Mouse (Mus musculus): ENCODE results near the gene 4931406C07Rik. TPM values are rescaled to one million over a fixed set of nuclear protein-coding genes. Genes with fewer than 3 reads are reported as not detected.

4931406C07Rik gene
- polyA plus RNA-seq, 1 experiment: 11.6 TPM

GRCm38 (mm10) chr9:15233604-15234003 lies 72.6 kb downstream of the 4931406C07Rik start:
- H3K4me3 ChIP-seq: no peak overlapping the region
- no peak overlapping the region for H3K4me2 ChIP-seq (ENCODE audit: low read depth)
- H3ac ChIP-seq (ENCODE audit: control insufficient read depth, insufficient read length): no peak overlapping the region
- H3K27me3 ChIP-seq (ENCODE audit: control insufficient read depth, insufficient read depth, insufficient read length): no peaks in the 10 kb centered on the region
- no peaks in the 10 kb centered on the region for H3K79me2 ChIP-seq (ENCODE audit: control insufficient read depth, insufficient read depth)
- H3K36me3 ChIP-seq (ENCODE audit: control insufficient read depth, insufficient read depth): no peaks in the 10 kb centered on the region
- TF ChIP-seq CEBPB (IDR thresholded peaks at IDR 0.05; ENCODE audit: insufficient read depth, poor library complexity, severe bottlenecking): no peak
- no peak for TF ChIP-seq TCF12 (IDR thresholded peaks at IDR 0.05; ENCODE audit: insufficient read depth, poor library complexity, severe bottlenecking)
- TF ChIP-seq E2F4 (IDR thresholded peaks at IDR 0.05; ENCODE audit: insufficient read depth): no peak
- TF ChIP-seq MAX (IDR thresholded peaks at IDR 0.05; ENCODE audit: low read depth): no peak
- no peak for TF ChIP-seq REST (IDR thresholded peaks at IDR 0.05; ENCODE audit: insufficient read depth, insufficient read length)
- no peak for TF ChIP-seq POLR2A (IDR thresholded peaks at IDR 0.05; ENCODE audit: insufficient read length, low read depth)
- no peak for TF ChIP-seq SRF (IDR thresholded peaks at IDR 0.05; ENCODE audit: control insufficient read depth, insufficient read length, low read depth)
- TF ChIP-seq TCF3 (IDR thresholded peaks at IDR 0.05; ENCODE audit: insufficient read length, low read depth): no peak
- TF ChIP-seq MYOD1 (IDR thresholded peaks at IDR 0.05; ENCODE audit: control insufficient read depth in 1 of 3, insufficient read length in 2 of 3, low read depth in 2 of 3): no peak
- TF ChIP-seq POLR2AphosphoS2 (IDR thresholded peaks at IDR 0.05; ENCODE audit: insufficient read length, low read depth): no peak
- no peak for TF ChIP-seq USF1 (IDR thresholded peaks at IDR 0.05; ENCODE audit: low read depth)
- TF ChIP-seq MYOG (IDR thresholded peaks at IDR 0.05; ENCODE audit: control insufficient read depth in 1 of 3, insufficient read depth in 1 of 3, insufficient read length in 2 of 3, low read depth in 2 of 3): no peak

Other genes starting within 250 kb of the 4931406C07Rik start
- gene Hephl1, start 194.3 kb downstream of the 4931406C07Rik start, polyA plus RNA-seq (2012; fragmentation: generic; extraction: Trizol): 10.6 TPM
- gene Vstm5, start 67.4 kb downstream of the 4931406C07Rik start, polyA plus RNA-seq (2012; fragmentation: generic; extraction: Trizol): not detected
- gene Med17, start 26.5 kb downstream of the 4931406C07Rik start, polyA plus RNA-seq (2012; fragmentation: generic; extraction: Trizol): 25.2 TPM
- gene Taf1d, start 234 bp downstream of the 4931406C07Rik start, polyA plus RNA-seq (2012; fragmentation: generic; extraction: Trizol): 26.6 TPM
- 2.6 TPM for gene Cep295, start 51.3 kb upstream of the 4931406C07Rik start, polyA plus RNA-seq (2012; fragmentation: generic; extraction: Trizol)
- gene Smco4, start 187.0 kb upstream of the 4931406C07Rik start, polyA plus RNA-seq (2012; fragmentation: generic; extraction: Trizol): 10.5 TPM